Mouse (Mus musculus): ENCODE results near the gene Klhl42.

Gene Klhl42

DNA sequence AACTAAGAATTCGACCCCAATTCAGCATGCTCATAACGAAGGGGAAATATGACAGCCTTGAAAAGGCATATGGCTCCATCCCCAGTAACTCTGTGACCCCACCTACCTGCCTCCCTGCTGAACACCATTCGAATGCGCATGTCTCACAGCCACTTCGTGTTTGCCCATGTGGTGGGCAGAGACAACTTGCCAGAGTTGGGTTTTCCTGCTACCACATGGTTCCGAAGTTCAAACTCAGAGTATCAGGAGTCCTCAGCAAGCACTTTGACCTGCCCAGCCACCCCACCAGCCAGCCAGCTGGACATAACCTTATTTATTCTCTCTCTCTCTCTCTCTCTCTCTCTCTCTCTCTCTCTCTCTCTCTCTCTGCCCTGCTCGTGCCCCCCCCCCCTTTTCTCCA lies 3.4 kb upstream of the Klhl42 start:
- no peak for DNase-seq (ENCODE audit: low spot score in 2 of 2)

DNA sequence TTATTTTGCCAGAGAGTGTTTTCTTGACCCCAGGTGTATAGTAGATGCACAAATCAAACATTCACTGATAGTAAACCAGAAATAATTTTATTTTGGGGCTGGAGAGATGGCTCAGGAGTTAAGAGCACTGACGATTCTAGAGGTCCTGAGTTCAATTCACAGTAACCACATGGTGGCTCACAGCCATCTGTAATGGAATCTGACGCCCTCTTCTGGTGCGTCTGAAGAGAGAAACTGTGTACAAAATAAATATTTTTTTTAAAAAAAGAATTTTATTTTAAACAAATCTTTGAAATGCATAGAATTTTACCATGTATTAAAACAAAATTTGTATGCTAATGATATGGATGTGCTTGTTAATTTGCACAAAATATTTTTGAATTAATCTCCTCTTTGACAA lies 2.7 kb upstream of the Klhl42 start:
- DNase-seq (ENCODE audit: low spot score in 2 of 2): no peak

DNA sequence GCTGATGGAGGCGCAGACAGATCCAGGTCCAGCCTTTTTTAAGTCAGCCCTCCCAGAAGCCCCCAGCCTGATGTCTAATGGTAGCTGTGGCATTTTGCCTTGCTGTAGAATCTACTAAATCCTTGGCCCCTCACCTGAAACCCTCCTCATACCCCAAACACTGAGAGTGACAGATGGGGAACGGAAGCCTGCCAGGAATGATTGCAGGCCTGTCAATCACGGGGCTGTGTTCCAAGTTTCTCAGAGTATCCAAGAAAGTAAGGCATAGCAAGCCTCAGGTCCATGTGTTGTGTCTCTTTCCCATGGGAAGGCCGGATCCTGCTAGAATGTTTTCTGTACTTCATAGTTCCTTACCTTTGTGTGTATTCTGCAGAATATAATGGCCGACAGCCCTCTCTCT lies 988 bp upstream of the Klhl42 start:
- no peak for DNase-seq (ENCODE audit: low spot score in 2 of 2)

DNA sequence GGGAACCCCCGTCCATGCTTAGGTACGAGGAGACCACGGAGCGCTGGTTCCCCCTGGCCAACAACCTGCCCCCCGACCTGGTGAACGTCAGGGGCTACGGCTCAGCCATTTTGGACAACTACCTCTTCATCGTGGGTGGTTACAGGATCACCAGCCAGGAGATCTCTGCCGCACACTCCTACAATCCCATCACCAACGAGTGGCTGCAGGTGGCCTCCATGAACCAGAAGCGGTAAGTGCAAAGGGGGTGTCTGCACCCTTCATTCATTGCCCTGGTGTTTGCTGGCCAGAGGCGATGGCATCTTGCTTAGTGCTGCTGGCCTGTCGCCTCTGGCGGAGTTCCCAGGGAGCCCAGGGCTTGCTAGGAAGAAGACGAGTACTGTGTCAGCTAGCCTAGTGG lies 957 bp downstream of the Klhl42 start:
- DNase-seq (ENCODE audit: low spot score in 2 of 2): peak in 1 of 2 experiments; percentile 45

DNA sequence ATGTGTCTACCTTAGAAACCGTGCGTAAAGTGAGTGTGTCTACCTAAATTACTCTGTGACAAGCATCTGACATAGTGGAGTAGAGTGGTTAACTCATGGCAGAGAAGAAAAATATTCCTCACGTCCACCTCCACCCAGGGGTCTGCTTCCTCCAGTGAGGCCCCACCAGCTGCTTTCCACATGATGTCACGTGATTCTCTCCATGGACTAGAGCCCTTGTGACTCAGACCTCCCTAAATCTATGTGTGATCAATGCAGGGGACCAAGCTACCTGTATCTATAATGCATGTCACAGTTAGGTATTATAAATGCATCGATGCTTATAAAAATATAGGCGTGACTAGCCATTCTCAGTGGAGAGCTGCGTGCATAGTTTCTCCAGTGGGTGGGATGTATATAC lies 3.6 kb downstream of the Klhl42 start:
- no peak for DNase-seq (ENCODE audit: low spot score in 2 of 2)

DNA sequence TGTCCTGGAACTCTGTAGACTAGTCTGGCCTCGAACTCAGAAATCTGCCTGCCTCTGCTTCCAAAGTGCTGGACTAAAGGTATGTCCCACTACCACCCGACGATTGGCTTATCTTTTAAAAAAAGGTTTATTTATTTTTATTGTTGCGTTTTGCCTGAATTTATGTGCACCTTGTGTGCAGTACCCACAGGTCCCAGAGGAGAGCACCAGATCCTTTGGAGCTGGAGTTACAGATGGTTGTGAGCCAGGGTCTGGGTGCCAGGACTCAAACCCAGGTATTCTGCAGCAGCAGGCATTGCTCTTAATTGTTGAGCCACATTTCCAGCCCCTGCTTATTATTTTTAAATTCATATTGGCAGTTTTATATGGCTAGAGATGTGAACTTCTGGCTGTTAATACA lies 4.9 kb downstream of the Klhl42 start:
- DNase-seq (ENCODE audit: low spot score in 2 of 2): no peak

DNA sequence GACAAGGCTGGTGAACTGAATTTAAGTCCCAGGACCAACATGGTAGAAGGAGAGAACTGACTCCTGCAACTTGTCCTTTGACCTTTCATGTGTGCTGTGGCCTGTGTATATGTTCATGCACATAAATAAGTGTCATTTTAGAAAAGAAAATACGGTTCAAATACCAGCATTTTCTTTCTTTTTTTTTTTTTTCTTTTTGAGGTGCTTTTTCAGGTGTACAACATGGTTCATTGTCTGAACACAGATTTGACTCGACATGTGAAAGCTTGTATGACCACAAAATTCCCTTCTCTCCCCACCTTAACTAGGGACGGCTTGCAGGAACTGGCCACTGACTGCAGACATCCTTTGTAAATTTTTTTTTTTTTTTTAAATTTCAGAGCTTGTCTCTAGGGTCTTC lies 5.8 kb downstream of the Klhl42 start:
- DNase-seq (ENCODE audit: low spot score in 2 of 2): no peak

DNA sequence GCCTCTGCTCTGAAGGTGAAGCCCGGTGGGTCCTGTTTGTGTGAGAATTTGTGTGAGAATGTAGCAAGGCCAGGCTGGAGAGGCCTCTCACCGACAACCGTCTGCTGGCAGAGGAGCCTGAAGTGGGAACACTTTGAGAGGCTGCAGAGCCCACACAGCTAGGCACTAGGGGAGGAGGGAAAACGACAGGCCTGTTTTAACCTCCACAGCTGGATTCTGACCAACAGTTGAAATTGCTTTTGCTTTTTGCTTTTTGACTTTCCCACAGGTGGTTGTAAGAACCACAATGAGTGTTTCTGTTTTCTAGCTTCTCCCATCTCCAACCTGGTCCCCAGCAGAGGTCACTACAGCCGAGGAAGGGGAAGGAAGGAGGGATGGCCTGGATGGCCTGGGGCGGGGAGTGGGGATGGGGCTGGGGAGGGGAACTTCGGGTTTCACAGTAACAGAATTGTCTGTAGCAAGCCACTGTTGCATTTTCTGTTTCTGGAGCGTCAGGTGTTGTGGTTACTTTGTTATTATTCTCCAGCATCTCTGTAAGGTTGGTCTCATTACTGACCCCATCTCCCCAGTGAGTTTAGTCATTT lies 6.3 kb downstream of the Klhl42 start:
- DNase-seq (ENCODE audit: low spot score in 2 of 2): no peak

DNA sequence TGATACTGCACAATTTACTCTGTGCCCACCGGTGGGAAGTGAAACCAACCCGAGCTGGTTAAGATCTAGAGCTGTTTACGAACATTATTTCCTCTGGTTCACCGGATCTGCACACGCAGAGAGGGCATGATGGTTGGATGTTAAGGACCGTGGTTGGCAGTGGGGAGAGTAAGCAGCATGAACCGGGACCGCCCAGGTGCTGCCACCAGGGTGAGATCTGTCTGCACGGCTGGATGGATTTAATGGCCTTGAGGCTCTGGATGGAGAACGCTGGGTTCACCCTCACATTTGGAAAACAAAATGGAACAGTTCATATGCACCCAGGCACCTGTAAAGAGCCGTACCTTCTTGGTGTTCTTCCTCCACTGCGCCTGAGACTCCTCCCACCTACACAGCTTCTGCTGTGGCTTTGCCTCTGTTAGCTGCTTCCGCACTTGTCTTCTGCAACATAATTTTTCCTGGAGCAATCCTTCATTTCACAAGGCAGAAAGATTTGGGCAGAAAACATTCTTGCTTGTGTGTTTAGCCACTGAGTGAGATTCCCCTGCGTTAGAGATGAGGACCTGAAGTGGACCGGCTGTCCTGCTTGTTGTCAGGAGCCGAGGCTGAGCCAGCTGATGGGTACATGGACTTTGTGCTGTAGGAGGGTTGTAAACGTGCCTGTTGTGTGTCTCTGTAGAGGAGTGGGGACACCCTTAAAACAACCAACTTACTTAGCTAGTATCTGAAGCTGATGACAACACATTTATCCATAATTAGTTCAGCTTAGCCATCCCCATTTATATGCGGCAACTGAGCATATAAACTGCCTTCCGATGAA lies 8.5 kb downstream of the Klhl42 start:
- DNase-seq (ENCODE audit: low spot score in 2 of 2): no peak

DNA sequence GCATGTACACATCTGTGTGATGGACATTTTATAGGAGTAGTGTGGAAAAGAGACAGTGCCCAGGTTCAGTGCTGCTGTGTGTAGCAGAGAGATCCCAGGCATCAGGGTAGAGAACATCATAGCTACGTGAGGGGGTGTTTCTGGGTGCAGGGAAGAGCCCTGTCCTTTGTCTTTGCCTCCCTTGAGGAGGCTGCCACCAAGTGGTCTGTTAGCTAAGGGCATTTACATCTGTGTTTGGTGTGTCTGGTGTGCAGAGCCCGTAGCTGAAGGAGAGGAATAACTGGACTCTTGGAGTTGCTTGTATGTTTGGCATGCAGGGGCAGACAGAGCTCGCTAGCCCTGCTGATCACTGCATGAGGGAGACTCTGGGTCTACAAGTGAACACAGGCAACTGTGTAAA lies 11.1 kb downstream of the Klhl42 start:
- DNase-seq (ENCODE audit: low spot score in 2 of 2): no peak

DNA sequence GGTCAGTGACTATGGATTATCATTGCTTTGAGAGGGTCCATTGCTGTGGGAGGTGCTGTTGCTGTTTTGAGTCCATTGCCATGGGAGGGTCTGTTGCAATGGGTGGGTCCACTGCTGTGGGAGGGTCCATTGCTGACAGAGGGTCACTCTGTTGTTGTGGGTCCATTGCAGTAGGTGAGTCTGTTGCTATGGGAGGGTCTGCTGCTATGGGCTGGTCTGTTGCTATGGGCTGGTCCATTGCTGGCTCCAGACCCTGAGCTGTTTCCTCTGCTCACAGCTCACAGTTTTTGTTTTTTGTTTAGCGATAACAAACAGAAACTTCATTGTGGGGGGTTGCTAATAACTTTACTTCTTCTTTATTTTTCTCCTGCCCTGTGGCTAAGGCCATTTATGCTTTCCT lies 14.3 kb downstream of the Klhl42 start:
- DNase-seq (ENCODE audit: low spot score in 2 of 2): no peak

DNA sequence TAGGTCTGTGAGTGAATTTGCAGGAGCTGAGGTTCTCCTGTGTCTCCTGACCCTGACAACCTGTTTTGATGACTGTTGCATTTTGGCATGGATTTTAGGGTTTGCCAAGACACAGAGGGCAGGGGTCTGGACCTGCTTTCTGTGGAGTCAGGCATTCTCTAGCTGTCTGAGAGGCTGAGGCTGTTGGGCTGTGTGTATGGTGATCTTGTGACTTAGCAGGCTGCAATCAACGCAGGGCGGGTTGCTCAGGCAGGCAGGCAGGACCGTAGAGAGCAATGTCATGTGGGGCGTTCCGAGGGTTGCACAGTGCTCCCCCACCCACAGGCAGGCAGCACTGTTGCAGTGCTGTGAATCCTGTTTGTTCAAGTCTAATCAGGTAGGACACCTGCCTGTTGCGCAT lies 15.5 kb downstream of the Klhl42 start:
- DNase-seq (ENCODE audit: low spot score in 2 of 2): no peak

DNA sequence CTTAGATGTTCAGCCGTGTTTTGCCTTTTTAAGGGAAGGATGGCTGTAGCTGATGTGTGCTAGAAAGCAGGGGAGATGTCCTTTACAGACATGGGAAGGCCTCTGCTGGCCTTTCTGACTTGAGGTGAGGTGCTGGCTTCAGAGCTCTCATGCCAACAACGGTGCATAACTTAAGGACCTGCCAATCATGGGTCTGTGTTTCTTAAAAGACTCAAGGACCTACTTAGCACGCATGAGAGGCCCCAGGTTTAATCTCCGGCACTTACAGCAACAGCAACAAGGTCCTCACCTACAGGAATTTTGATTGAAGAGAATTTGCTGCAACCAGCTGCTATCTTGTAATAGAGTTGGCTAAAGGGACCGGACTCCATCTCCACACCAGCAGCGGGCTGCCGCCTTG lies 18.1 kb downstream of the Klhl42 start:
- DNase-seq (ENCODE audit: low spot score in 2 of 2): no peak

DNA sequence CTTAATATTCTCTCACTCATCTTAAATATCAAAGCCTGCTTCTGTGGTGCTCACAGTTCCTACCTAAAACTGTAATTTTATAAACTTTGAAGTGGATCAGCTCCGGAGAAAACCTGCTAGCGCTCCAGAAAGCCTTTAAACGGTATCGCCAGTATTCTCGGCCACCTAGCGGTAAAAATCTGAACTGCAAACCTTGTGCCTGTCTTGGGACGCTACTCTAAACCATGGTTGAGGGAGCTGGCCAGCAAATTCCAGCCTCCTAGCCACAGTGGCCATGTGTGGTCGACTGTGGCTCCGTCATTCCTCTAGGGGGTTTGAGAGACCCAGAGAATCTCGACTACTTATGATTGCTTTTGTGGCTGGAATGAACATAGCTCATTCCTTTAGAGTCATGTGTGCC lies 25.4 kb downstream of the Klhl42 start:
- peak; percentile 39 to 75 for DNase-seq (ENCODE audit: low spot score in 2 of 2)

DNA sequence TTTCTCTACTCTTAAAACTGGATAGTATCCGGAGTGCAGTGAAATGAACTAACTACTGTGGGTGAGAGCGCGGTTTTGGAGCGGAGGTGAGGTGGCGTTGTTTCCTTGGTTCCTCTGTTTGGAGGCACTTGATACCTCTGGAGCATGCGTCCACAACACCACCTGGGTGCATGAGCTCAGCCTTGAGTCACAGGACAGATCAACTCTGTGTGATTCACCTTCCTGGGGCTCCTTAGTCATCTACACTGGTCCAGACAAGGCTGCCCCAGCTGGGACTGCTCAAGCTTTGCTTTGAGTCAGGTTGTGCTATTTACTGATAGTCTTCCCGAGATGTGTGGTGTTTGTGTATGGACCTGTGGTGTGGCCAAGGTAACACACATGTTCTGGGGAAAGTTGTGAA lies 26.6 kb downstream of the Klhl42 start:
- no peak for DNase-seq (ENCODE audit: low spot score in 2 of 2)

DNA sequence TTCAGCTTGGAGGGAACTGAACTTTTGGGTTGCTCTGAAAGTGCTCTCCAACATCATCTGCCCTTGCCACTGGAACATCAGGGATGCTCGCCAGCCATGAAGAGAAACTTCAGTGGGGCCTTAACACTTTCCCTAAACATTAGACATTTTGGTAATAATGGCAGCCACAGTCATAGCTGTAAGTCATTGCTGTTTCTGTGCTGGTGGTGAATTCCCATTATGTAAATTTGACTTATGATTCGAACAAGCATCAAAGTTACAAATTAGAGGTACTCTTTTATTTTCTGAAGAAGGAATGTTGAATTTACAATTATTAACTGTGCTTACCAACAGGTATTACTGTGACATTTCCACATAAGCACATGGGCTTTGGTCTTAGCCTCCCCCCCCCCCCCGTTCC lies 27.0 kb downstream of the Klhl42 start:
- no peak for DNase-seq (ENCODE audit: low spot score in 2 of 2)

DNA sequence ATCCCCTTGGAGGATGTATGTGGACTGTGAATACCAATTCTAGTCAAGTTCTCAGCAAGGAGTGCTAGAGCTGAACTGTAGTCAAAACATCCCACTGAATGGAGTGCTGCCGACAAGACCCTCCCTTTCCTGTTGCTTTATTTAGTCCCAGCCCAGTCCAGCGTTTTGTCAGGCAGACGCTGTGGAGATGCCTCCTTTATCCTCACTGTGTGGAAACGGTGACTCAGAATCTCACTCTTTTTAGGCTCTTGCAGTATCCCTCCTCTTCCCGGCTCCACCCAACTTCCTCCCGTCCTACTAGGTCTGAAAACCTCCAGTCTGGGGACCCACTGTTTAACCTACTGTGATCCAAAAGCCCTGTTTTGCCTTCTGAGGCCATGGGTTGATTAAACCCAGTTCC lies 30.1 kb downstream of the Klhl42 start:
- no peak for DNase-seq (ENCODE audit: low spot score in 2 of 2)

DNA sequence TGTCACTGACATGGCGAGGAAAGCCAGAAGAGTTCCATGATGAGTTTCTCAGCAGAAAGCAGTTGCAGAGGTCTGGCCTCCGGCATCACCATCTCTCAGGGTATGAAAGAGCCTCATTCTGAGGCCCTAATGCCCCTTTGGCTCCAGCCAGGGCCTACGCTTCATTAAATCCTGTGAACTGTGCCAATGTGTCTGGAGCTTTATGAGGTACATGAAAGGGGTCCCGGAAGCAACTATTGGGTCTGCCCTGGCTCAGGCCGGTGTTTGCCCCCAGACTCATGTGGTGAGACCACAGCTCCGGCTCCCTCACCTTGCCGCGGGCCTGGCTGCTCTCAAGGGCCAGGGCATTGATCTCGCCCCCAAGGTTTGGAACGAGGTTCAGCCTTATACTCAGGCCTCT lies 36.1 kb downstream of the Klhl42 start:
- no peak for DNase-seq (ENCODE audit: low spot score in 2 of 2)

DNA sequence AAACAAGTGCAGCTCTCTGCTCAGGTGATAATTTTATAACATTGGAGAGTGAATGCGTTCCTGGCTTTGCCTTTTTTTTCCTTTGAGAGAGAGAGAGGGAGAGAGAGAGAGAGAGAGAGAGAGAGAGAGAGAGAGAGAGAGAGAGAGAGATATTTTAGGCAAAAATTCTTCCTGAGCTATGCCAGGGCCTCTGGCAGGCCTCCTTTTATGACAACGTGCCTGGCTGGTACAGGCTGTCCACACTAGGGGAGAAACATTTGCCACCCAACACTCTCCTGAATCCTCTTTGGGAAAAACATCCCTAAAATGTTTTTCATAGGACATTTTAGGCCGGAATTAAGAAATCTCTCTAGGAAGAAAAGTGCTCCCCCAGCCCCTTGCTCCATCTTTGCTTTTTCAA lies 47.1 kb downstream of the Klhl42 start:
- DNase-seq (ENCODE audit: low spot score in 2 of 2): no peak

DNA sequence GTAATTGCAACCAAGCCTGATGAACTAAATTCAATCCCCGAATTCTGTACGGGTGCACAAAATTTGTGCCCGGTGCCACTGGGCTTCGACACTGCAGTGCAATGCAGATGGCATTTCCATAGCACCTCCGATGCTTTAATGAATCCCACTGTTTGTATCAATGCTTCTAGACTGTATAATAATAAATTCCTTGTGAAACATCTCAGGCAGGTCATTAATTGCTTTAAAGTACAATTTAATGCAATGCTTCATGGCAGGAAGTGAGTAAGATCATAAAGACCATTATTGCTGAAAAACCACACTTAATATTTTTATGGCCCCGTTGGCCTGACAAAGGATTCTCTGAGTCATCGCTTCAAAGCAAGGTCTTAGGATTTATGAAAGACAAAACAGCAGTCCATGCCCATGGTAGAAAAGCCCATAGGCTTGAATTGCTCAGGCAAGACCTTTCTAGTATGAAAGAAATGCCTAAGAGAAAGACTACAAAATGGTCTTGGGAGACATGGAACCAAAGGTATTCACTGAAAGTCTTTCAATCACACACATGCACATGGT lies 49.5 kb downstream of the Klhl42 start:
- no peak for DNase-seq (ENCODE audit: low spot score in 2 of 2)

DNA sequence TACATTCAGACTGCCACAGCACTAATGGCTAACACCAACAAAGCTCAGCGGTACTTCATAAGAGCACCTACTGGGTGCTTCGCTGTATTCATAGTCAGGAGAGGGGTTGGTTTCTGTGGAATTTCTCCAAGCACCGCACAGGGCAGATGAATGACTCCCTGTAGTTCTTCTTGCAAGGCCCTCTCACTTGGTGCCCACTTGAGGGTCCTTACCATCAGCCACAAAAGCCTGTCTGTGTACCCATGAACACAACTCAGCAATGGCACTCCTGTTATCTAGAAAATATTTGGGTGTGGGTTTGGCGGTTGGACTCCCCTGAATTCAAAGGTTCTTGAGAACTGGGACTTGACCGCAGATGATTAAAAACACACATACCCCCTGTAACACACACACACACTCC lies 53.5 kb downstream of the Klhl42 start:
- DNase-seq (ENCODE audit: low spot score in 2 of 2): no peak

DNA sequence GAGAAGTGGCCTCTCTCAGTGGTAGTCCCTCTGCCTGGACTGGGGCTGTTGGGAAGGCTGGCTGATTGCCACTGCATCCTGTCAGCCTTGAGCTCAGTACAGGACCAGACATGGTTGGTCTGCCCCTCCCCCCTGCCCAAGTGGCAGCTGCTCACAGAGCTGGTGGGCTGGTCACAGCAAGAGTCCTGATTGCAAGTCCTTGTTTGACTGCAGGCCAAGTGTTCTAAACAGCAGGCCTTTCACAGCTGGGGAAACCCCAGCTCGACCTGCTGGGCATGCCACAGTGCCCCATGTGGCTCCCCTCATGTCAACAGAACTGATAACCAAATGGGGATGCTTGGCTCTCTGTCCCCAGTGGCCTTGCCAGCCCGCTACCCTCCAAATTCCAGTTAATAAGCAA lies 54.1 kb downstream of the Klhl42 start:
- DNase-seq (ENCODE audit: low spot score in 2 of 2): peak; percentile 71 to 74

DNA sequence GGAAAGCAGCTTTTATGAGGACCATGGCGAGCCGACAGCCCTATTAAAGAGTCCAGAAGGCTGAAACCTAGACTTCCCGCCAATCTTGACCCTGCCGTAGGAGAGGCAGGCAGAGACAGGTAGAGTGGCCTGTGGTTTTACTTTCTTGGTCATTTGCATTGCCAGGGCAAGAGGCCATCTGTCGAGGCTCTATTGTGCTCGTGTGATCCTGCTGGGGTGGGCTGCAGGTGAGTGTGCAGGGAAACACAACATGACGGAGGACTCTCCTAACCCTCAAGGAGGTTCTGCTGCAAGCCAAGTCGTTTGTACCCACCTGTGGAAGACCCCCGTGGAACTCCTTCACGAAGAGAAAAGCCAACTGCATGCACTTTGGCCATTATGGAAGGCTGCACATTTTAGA lies 54.6 kb downstream of the Klhl42 start:
- DNase-seq (ENCODE audit: low spot score in 2 of 2): no peak

DNA sequence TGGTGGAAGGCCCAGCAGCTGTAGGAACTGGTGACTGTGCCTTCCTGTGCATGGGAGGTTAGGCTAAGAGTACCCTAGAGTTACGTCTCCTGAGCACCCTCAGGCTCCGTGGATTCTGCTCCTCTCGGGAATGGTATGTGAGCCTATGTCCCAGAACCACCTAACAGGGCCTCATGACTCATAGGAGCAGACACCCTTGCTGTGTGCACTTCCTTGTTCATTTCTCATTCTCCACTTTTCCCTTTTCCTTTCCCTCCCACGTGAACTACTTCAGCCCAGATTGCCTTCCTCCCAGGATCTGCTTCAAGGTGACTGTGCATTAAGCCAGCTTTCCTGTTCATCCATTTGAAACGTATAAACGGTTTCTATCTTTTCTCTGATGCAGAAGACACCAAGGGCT lies 59.9 kb downstream of the Klhl42 start:
- DNase-seq (ENCODE audit: low spot score in 2 of 2): no peak
